Mouse (Mus musculus) liver, adult 2 months (tissue): ENCODE results near the gene Prrc2c.

ENCODE experiments used
- CTCF ChIP-seq: fragments of 200-500 bp; IDR thresholded peaks from 2 replicates; pipeline ENCODE4 v1.5.1; 2011; ENCODE audit warnings: low read depth, low read length, control low read depth
- POLR2A ChIP-seq: fragments of 200-500 bp; IDR thresholded peaks from 2 replicates; pipeline ENCODE4 v1.6.1; 2011; ENCODE audit warnings: low read length, control low read depth; ENCODE audit not compliant: insufficient read depth; ENCODE audit errors: extremely low read depth

- TF ChIP-seq POLR2A, result no peak
- TF ChIP-seq CTCF, result no peak
Observed at GRCm38 (mm10) chr1:162732041-162732440, 8.3 kb downstream of the Prrc2c start.
